ENCODE assay signal across 19 mouse cellular contexts in genomic region chr15:7650705-7651104, GRCm38 (mm10).
DNase-seq lines count a peak whose midpoint lies in the region; ATAC-seq and TF ChIP-seq lines count a peak whose summit lies in the region.
"Had no signal": no experiment of that assay in that cellular context is flagged by ENCODE, and none has a peak within 500 bp of the region (broad histone marks: within the 10 kb centered on the region; RNA-seq: fewer than 3 reads in every experiment).

No protein-coding gene starts in this region.

- no peak overlapping the region for H3K4me2 ChIP-seq in midbrain, embryonic 13.5 days (replicated peaks)
- no peak overlapping the region for H3K4me2 ChIP-seq in midbrain, embryonic 11.5 days
- H3K4me2 ChIP-seq in limb, embryonic 14.5 days (replicated peaks; ENCODE audit: low read depth, low read length, severe bottlenecking), result no peak overlapping the region
- H3K4me2 ChIP-seq: heart, embryonic 15.5 days; limb, embryonic 15.5 days; lung, embryonic 14.5 days; neural tube, embryonic 12.5 days had no signal

- no peaks in the 10 kb centered on the region for H3K27me3 ChIP-seq in midbrain, embryonic 13.5 days
- no peaks in the 10 kb centered on the region for H3K27me3 ChIP-seq in midbrain, embryonic 11.5 days (ENCODE audit: control insufficient read depth, insufficient read depth, low read length)
- H3K27me3 ChIP-seq in limb, embryonic 14.5 days (ENCODE audit: control insufficient read depth, insufficient read depth, low read length), result no peaks in the 10 kb centered on the region
- H3K27me3 ChIP-seq: heart, embryonic 15.5 days; limb, embryonic 15.5 days; neural tube, embryonic 12.5 days had no signal

- ATAC-seq in midbrain, embryonic 13.5 days, result peak; percentile 62
- ATAC-seq in midbrain, embryonic 11.5 days (ENCODE audit: low FRiP score), result no peak
- ATAC-seq in limb, embryonic 14.5 days (ENCODE audit: low FRiP score, low read depth), result no peak
- no peak for ATAC-seq in erythroid progenitor cell, adult 5-6 weeks (replicated peaks; ENCODE audit: low FRiP score, poor library complexity, severe bottlenecking)
- ATAC-seq: activated CD4-positive, CD25-positive, alpha-beta regulatory T cell, adult 4 months; inflammation-experienced regulatory T-cells, adult 6 months had no signal

- H3K36me3 ChIP-seq in midbrain, embryonic 13.5 days, result no peaks in the 10 kb centered on the region
- H3K36me3 ChIP-seq in midbrain, embryonic 11.5 days (ENCODE audit: control insufficient read depth, insufficient read depth, low read length), result no peaks in the 10 kb centered on the region
- H3K36me3 ChIP-seq in limb, embryonic 14.5 days (ENCODE audit: control insufficient read depth, insufficient read depth, low read length), result no peaks in the 10 kb centered on the region
- H3K36me3 ChIP-seq: heart, embryonic 15.5 days; limb, embryonic 15.5 days; neural tube, embryonic 12.5 days had no signal

- WGBS in midbrain, embryonic 13.5 days, result 41% methylated on average over 3 of the region's 3 CpGs
- 62% methylated on average over 3 of the region's 3 CpGs for WGBS in midbrain, embryonic 11.5 days
- 13% methylated on average over 3 of the region's 3 CpGs for WGBS in limb, embryonic 14.5 days

- no peak overlapping the region for H3K9ac ChIP-seq in midbrain, embryonic 13.5 days (replicated peaks)
- no peak overlapping the region for H3K9ac ChIP-seq in midbrain, embryonic 11.5 days (ENCODE audit: low read length)
- H3K9ac ChIP-seq in limb, embryonic 14.5 days (ENCODE audit: low read depth, low read length, severe bottlenecking), result no peak overlapping the region
- H3K9ac ChIP-seq: heart, embryonic 15.5 days; limb, embryonic 15.5 days; liver, embryonic 14.5 days; lung, embryonic 14.5 days; neural tube, embryonic 12.5 days had no signal

- no peak overlapping the region for H3K27ac ChIP-seq in midbrain, embryonic 13.5 days
- no peak overlapping the region for H3K27ac ChIP-seq in midbrain, embryonic 11.5 days (ENCODE audit: low read depth, low read length)
- no peak overlapping the region for H3K27ac ChIP-seq in limb, embryonic 14.5 days (replicated peaks; ENCODE audit: low read depth, low read length)
- H3K27ac ChIP-seq: heart, embryonic 15.5 days; limb, embryonic 15.5 days; liver, embryonic 14.5 days; neural tube, embryonic 12.5 days had no signal

- no peak for TF ChIP-seq POLR2A in limb, embryonic 14.5 days (IDR thresholded peaks at IDR 0.05; ENCODE audit: borderline replicate concordance, extremely low read depth, insufficient read depth, insufficient read length)

- intact Hi-C loops in heart, postnatal 25 days (cut with DNase I), result no loop called here

- H3K4me3 ChIP-seq in midbrain, embryonic 13.5 days (replicated peaks), result no peak overlapping the region
- H3K4me3 ChIP-seq in midbrain, embryonic 11.5 days (ENCODE audit: low read depth, low read length), result no peak overlapping the region
- H3K4me3 ChIP-seq in limb, embryonic 14.5 days (replicated peaks; ENCODE audit: low read length), result no peak overlapping the region
- H3K4me3 ChIP-seq: heart, embryonic 15.5 days; limb, embryonic 15.5 days; neural tube, embryonic 12.5 days had no signal

- DNase-seq in heart, adult 11 months, result peak; percentile 68
- no peak for DNase-seq in heart, postnatal 25 days (ENCODE audit: low spot score)
- DNase-seq in midbrain, embryonic 11.5 days (ENCODE audit: low spot score, missing footprints), result no peak
- peak; percentile 26 for DNase-seq in limb, embryonic 14.5 days (ENCODE audit: low spot score)
- no peak for DNase-seq in B cell, adult 2 months
- DNase-seq: adrenal gland, adult 8-10 months; cerebellum, adult 9-10 months; heart, postnatal 4 days; kidney, adult 18-20 months; kidney, postnatal 4 days; lung, embryonic 14.5 days had no signal

- H3K4me1 ChIP-seq in midbrain, embryonic 13.5 days (replicated peaks), result peaks cover 3% of the 10 kb centered on the region; the same call in 1 of the 2 replicates
- no peaks in the 10 kb centered on the region for H3K4me1 ChIP-seq in midbrain, embryonic 11.5 days (ENCODE audit: control insufficient read depth, insufficient read depth, low read length)
- 0 out of 2 replicates have a peak, but pooled peaks cover 4% of the 10 kb centered on the region for H3K4me1 ChIP-seq in limb, embryonic 14.5 days (ENCODE audit: control insufficient read depth, insufficient read depth, low read length)
- H3K4me1 ChIP-seq: heart, embryonic 15.5 days; limb, embryonic 15.5 days; neural tube, embryonic 12.5 days had no signal

- no peaks in the 10 kb centered on the region for H3K9me3 ChIP-seq in midbrain, embryonic 13.5 days
- no peaks in the 10 kb centered on the region for H3K9me3 ChIP-seq in midbrain, embryonic 11.5 days (ENCODE audit: control insufficient read depth, low read length)
- no peaks in the 10 kb centered on the region for H3K9me3 ChIP-seq in limb, embryonic 14.5 days (ENCODE audit: control insufficient read depth, low read length)
- H3K9me3 ChIP-seq: heart, embryonic 15.5 days; limb, embryonic 15.5 days; neural tube, embryonic 12.5 days had no signal

Comparison
In these comparisons a context has a peak if more than half of its experiments do, and no peak if none do; other contexts are left out.
1. DNase-seq: peak in heart, adult 11 months (single experiment) and limb, embryonic 14.5 days (single experiment); none in heart, postnatal 25 days (single experiment), midbrain, embryonic 11.5 days (single experiment) and B cell, adult 2 months (0 of 2).